Mouse (Mus musculus) retina, adult 2 months (tissue): ENCODE results near the gene Sox10.

Experiments used
- DNase-seq: peaks from one replicate; pipeline ENCODE4 v3.0.0-alpha.2; 2012; ENCODE audit warnings: low read depth, low spot score

Gene Sox10

DNA sequence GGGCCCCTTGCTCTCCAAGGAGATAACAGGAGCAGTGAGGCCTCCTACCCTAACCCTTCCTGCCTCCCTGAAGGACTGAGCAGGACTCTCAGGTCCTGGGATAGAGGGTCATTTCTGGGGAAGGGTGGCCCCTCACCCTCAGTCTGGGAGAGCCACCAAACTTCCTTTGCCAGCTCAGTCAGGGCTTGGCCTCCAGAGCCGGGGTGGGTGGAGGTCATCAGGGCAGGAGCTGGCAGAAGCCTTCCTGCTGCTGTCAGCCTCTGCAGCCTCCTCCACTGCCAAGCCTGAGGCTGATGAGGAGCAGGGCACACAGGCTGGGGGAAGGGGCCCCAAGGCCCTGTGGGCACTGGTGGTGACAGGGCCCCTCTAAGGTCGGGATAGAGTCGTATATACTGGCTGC lies 9.5 kb downstream of the Sox10 start:
- DNase-seq, result no peak

DNA sequence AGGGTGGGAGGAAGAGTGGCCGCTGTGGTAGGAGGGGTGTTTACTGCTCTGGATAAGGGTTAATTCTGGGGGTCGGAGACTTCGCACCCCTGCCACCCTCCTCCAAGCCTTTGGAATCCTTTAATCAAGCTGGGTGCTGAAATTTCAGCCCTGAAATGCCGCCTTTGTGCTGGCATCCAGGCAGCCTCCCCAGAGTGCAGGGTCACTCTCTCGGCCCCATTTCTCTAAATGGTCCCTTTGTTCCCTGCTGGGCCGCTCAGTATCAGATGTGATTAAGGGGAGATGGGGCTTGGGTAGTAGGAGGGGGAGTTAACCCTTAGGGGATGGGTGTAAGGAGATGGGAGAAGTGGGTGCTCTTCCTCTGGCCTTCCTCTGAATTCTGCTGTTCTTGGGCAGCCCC lies 12.3 kb downstream of the Sox10 start:
- DNase-seq, result no peak

DNA sequence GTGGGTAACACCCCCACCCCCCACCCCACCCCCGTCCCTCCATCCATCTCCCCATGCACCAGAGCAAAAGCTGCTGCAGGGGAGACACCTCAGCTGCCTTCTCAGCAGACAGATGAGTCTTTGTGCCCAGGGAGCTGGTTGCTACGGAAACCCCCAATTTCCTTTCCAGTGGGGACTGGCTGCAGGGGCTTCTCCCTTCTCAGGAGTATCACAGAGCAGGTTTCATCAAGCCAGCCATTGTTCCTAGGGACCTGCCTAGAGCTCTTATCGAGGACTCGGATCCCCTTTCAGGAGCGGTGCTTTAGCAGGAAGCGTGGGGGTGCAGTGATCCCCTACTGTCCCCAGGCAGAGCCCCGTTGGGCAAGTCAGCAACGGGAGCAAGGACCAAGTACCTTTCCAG lies 13.2 kb downstream of the Sox10 start:
- DNase-seq, result no peak

DNA sequence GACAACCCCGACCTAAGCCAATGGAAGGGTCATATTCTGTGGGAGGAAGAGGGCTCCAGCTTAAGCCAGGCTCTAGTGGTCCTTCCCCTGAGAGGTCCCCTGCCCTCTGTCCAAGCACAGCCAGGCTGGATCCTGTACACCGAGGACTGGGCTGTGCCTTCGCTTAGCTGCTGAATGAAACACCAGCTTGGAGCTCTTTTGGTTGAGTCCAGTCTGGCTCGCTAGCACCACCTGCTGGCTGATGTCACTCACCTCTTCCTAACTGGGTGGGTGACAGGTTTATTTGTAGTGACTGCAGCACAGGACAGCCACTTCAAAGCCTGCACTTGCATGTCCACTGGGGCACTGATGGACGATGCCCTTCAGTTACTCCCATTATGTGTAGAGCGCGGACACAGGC lies 16.5 kb downstream of the Sox10 start:
- DNase-seq, result peak; percentile 65

DNA sequence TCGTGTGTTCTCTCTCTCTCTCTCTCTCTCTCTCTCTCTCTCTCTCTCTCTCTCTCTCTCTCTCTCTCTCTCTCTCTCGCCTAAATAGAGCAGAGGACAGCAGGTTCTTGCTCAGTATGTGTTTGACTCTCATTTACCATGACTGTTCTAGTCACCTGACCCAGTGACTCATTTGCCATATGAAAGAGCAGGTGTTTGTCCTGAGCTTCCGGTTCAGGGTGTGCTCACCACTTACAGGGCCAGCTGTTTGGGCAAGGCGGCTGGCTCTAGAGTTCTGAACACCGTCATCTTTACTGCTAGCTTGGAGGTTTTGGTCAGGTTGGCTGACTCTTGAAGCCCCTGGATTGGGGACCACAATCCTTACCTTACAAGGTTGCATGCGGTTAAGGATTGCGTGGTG lies 19.5 kb downstream of the Sox10 start:
- DNase-seq, result no peak

DNA sequence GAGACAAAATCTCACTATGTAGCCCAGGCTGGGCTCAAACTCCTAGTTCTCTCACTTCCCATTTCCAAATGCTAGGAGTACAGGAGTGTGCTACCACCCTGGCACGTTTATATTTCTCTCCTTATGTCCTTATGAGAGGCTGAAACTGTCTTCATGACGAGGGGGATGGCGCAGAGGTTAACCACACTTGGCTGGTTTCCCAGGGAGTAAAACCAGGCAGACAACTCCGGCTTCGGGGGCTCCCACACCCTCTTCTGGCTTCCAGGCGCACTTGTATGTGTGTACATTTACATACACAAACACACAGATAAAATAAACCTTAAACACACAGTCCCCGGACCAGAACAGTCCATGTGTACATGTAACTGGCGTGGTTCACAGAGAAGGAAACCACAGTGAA lies 21.0 kb downstream of the Sox10 start:
- no peak for DNase-seq

DNA sequence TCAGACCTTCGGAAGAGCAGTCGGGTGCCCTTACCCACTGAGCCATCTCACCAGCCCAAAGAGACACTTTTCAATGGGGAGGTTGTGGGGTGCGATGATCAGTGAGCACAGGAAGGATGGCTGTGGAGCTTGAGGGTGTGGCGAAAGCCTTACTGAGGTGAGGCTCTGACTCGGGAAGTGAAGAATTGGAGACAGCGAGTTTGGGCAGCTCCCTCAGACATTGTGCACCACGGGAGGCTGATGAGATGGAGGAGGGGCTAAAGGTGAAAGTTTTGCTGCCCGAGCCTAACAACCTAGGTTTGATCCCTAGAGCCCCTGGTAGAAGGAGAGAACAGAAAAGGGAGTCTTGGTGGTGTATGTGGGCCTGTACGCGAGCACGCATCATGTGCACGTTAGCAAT lies 21.7 kb downstream of the Sox10 start:
- DNase-seq, result no peak

DNA sequence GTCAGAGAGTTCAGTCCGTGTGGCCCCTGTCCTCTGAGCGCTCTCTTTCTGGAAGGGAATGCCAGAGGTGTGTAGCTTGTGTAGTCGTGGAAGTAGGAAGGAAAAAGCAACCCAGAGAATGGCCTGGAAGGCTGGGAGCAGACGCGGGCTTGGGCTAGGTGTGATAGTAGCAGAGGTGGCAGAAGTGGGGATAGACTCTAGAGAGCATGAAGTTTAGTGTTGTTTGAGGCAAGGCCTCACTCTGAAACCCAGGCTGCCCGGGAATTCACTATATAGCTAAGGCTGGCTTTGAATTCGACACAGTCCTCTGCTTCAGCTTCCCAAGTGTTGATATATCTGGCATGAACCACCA lies 23.5 kb downstream of the Sox10 start:
- DNase-seq, result no peak

DNA sequence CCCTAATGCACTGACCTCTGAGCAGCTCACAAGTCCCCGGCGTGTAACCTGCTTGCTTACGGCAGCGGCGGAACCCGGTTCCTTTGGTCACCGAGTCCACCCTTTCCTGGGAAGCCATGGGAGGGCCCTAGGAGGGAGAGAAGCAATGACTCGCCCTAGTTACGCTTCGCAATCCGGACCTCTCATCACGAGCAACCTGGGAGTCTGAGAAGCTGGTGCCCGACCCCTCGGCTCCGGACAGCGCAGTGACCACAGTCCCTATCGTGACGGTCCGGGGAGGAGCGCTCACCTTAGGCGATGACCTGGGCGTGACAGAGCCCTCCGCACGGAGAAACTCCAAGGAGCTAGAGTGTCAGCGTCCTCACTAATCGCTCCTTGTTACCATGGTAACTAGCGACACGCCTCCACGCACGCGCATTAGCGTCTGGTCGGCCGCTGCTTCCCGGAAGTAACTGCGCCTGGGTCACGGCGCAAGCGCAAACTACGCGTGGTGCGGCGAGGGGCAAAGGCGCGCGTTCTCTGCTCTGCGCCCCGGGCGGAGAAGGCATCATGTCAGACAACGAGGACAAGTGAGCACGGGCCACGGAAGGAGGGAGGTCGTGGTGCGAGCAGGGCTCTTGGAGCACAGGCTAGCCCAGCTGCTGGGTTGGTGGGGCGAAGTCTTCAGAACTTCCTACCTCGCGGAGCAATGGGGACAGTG lies 24.0 kb downstream of the Sox10 start, which contains the start of the genes Polr2f and 1700088E04Rik:
Gene Polr2f, plus strand, starts transcription at position 144 of the 700 bp plus-strand sequence.
Gene 1700088E04Rik, minus strand, starts transcription at position 388 of the 700 bp plus-strand sequence.
- peak; percentile 92 for DNase-seq

DNA sequence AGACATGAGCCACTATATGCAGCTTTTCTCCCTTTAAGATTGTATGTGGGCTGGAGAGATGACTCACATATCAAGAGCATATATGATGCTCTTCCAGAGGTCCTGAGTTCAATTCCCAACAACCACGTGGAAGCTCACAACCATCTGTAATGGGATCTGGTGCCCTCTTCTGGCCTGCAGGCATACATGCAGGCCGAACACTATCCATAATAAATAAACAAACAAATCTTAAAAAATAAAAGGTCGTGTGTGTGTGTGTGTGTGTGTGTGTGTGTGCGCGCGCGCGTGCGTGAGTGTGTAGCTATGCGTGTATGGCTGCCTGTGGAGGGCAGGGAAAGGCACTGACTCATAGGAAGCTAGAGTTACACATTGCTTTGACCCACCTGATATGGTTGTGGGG lies 25.4 kb downstream of the Sox10 start:
- DNase-seq, result no peak

DNA sequence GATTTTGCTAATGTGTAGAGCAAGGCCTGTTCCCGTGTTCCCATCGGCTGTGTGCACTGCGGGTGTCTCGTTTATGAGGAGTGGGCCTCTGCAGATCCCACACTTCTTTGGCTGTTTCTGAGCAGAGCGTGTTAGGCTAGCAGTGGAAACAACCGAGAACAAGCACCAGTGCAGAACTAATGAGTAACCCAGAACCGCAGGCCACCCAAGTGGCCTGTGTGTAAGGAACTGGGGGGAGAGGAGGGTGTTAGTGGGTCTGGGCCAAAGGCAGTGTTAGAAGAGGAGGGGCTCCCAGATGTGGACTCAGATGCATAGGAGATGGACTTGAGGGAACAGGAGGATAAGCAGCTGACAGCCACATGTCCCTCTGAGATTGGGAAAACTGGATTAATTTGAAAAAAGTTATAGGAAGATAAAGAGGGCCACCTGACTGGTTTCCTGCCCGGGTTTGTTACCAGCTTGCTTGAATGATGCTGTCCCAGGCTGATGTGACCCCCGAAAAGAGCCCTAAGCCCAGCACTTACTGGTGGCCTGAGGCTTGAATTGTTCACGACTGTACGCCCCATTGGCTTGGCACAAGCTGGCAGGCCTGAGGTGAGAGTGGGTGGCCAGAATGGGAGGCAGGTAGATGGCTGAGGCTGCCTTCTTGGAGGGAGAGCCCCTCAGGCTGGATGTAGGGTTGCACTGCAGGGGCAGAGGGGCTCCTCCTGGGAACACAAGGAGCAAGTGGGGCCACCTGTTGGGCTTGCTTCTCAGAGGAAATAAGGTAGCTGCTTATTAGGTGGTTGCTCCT lies 29.1 kb downstream of the Sox10 start:
- DNase-seq, result no peak

DNA sequence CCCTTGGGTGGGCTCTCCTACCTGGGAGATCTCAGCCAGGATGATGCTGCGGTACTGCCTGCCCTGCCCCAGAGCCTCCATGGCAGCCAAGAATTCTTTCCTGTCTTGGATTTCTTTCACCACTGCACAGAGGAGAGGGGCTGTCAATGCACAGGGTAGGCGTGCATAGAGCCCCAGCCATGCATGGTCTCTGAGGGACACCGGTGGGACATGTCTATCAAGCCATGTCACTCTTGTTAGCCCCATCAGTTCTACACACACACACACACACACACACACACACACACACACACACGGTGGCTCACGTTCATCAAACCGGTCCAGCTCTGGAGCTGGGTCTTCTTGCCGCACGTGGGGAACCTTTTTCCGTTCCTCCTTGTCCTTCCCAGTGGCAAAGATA lies 29.7 kb downstream of the Sox10 start:
- no peak for DNase-seq

DNA sequence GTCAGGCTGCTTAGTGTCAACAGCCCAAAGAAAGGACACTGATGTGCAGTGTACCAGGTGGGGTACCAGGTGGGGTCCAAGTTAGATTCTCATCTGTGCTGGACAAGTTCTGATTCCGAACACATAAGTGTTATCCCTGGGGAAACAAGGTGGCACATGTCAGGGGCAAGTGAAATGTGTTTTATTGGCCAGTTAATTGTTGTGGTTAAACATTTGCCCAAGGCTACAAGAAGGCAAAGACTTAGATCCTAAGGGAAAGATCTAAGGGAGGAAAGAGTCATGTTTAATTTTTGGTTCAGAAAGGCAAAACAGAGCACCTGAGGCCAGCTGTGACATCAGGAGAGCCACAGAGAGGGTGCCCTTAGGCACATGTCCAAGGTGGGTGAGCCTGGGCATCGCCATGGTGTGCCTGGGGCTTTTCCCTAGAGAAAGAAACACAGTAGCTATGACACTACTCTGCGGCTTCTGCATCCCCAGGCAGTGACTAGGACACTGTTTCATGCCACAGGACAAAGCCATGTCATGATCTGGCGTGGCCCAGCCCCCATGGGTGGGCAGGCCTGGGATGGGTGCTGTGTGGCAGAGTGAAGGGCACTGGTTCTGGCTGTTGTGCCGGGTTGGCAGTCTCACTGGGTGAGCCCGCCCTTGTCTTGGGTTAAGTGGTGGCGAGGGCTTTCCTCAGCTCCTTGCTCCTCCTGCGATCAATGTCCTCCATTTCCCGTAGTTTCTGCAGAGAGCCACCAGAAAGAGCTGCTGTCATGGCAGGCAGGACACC lies 30.4 kb downstream of the Sox10 start:
- no peak for DNase-seq

DNA sequence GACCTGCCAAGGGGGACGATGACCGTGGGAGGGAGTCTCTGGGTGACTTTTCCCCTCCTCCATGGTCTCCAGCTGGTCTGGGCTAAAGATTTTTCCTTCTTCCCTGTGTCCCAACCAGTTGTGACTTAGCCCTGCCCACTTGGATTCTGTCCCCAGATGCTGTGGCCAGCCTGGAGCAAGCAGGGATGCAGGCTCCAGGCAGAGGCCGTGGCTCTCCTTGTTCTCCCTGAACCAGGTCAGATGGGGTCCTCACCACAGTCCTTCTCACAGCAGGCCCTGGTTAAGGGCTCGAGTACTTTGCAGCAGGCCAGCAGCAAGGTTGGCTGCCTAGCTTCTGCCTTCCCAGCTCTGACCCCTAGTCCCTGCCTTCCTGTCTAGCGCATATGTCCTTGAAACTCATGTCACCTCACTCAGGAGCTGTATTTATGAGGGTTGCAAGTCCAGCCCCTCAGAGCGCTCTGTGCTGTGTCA lies 31.8 kb downstream of the Sox10 start:
- DNase-seq, result no peak

DNA sequence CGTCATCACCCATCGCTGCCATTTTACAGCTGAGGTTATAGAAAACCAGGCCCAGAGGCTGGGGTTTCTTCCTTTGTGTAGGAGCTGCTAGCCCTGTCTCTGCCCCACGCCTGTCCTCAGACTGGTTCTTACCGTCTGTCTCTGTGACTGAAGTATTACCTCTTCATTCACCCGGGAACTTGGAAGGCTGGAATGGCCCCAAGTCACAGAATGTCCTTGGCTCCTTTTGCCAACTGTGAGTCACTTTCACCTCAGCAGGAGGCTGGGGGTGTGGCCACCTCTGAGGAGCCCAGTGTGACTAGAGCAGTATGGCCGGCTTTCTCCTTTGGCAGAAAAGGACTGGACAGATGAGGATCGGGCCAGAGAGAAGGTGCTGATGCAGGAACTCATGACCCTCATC lies 33.6 kb downstream of the Sox10 start:
- no peak for DNase-seq

DNA sequence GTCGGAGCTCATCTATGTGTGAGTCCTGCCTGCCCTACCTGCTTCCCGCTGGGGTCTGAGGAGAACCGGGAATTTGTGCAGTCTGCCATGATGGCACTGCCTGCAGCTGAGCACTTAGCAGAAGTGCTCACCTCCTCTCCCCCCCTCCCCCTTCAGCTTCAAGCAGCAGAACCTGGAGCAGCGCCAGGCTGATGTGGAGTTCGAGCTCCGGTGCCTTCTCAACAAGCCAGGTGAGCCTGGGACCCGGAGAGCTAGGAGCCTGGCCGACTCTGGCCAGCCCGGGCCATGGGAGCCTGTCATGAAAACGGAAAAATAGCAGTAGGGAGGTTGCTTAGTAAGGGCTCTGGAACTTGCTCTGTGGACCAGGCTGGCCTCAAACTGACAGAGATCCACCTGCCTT lies 34.3 kb downstream of the Sox10 start:
- DNase-seq, result no peak

DNA sequence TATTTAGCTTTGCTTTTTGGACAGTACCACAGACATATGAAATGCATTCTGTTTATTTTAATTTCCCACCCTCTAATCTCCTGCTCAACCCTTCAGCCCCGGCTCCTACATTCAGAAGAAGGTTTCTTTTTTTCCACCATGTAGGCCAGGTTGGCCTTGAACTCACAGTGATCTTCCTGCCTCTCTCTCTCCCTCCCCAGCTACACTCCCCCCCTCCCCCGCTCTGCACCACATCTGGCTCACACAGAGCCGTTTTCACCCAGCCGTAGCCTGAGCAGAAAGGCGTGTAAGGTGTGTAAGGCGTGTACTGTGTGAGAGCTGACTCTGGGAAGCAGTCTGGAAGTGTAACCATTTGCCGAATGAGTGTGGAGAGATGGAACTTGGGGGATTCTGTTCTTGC lies 35.7 kb downstream of the Sox10 start:
- DNase-seq, result no peak

DNA sequence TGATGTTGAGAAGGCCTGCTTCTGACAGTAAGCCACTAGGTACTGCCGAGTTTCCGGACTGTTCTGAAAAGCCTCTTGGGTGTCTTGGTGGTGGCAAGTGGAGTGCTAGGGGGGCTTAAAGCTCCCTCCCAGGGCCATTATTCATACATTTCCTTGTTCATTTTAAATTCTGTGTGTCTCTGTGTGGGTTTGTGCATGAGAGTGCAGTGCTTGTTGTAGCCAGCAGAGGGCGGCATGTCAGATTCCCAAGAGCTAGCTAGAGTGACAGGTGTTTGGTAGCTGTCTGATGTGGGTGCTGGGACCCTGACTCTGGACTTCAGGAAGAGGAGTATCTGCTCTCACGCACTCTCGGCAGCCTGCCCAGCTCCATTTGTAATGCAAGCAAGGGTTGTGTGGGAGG lies 36.8 kb downstream of the Sox10 start:
- no peak for DNase-seq

DNA sequence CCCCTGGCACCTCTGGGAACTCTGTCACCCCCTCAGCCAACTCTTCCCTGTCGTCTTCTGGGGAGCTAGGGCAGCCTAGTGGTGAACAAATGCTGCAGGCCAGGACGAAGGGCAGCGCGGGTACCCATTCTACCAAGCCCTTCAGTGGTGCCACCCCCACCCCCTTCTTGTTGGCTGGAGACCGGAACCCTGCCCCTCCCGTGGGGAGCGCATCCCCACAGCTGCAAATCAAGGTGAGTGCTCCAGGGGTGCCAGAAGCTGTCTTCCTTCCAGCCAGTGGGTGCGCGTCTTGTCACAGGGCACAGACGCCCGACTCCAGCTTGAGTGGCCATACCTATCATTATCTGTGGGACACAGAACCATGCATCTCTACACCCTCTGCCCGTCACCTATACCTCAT lies 37.9 kb downstream of the Sox10 start:
- DNase-seq, result no peak

DNA sequence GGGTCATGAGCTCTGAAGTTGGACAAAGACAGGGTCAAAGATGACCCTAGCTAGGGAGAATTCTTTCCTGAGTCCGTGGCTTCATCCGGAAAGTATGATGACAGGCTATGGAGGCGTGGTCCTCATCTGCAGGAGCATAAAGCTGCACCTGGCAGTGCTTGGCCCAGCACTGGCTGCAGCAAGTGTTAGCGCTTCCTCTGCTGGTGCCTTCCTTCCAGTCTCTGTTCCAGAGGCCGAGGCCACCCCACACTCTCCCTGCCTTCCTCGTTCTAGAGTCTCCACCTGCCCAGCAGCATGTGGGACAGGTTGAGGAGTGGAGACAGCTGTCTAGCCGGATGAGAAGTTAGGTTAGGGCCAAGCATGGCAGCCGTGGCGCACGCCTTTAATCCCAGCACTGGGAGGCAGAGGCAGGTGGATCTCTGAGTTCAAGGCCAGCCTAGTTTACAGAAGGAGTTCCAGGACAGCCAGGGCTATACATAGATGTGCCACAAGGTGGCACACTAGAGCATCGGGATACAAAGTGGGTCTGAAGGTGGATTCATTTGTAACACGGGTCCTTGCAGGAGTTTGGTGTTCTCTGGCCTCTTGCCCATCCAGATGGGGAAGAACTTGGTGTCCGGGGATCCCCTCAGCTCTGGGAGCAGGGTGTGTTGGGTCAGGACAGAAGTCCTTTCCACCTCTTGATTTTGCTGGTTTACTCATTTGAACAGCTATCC lies 38.7 kb downstream of the Sox10 start:
- DNase-seq, result no peak

DNA sequence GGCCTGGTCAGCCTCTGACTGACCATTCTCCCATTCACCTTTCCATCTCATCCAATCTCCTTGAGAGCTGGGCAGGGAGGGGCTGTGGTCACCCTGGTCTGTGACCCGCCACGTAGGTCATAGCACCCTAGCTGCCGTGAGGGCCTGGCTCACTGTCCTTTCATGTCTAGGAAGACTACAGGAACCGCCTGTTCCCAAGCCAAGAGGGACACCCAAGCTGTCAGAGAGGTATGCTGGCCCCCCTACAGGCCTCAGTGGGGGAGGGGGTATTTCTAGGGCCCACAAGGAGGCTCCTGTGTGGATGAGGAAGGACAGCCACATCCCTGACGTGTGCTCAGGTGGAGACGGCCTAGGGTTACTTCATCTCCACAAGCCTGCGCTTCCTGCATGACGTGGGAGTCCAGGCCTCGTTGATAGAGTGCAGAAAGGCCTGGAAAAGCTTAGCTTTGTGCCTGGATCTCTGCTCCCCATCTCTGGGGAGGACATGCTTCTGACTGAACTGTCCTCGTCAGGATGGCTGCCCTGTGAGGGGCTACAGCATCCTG lies 40.6 kb downstream of the Sox10 start:
- no peak for DNase-seq
